Comparison of ENCODE assay signal across 26 mouse cellular contexts in the genomic region with DNA sequence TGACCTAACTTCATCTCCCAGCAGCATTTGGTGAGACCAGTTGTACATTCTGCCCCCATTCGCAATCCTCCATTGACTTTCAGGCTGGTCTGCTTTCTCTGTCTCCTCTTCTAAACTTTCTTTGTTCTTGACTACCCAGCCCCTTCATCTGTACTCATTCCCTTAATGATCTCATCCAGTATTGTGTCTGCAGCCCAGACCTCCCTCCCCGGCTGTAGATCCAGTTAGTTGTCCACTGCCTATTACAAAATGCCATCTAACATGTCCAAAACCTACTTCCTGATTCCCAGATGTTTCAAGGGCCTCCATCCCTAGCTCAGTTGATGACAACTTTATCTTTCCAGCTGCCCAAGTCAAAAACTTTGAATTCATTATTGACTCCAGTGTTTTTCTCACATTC.
"Had no signal": no experiment of that assay in that cellular context is flagged by ENCODE, and none has a peak within 500 bp of the region (broad histone marks: within the 10 kb centered on the region; RNA-seq: fewer than 3 reads in every experiment).

No protein-coding gene starts in this region.

- DNase-seq: gastrocnemius, adult 2 months; gastrocnemius, postnatal 10 days; gastrocnemius, postnatal 25 days; heart, postnatal 36 days; kidney, adult 18-20 months; kidney, adult 8-10 months; kidney, postnatal 25 days; kidney, postnatal 4 days; liver; liver, embryonic 13.5 days had no signal

- H3K4me1 ChIP-seq: heart, embryonic 15.5 days; hindbrain, embryonic 10.5 days; hindbrain, embryonic 12.5 days; intestine, embryonic 15.5 days; limb, embryonic 10.5 days; limb, embryonic 12.5 days; liver, embryonic 13.5 days; liver, embryonic 15.5 days had no signal

- H3K27ac ChIP-seq: gastrocnemius, adult 2 months; heart, embryonic 13.5 days; heart, embryonic 15.5 days; hindbrain, embryonic 10.5 days; hindbrain, embryonic 12.5 days; hindbrain, embryonic 14.5 days; intestine, embryonic 15.5 days; layer of hippocampus, adult 2 months; left cerebral cortex, adult 2 months; limb, embryonic 10.5 days; limb, embryonic 12.5 days; liver, embryonic 13.5 days; liver, embryonic 15.5 days had no signal

- H3K4me3 ChIP-seq: gastrocnemius, adult 2 months; heart, embryonic 13.5 days; heart, embryonic 15.5 days; hindbrain, embryonic 10.5 days; hindbrain, embryonic 12.5 days; intestine, embryonic 15.5 days; layer of hippocampus, adult 2 months; left cerebral cortex, adult 2 months; limb, embryonic 10.5 days; limb, embryonic 12.5 days; liver, embryonic 13.5 days; liver, embryonic 15.5 days had no signal

- H3K9me3 ChIP-seq: heart, embryonic 13.5 days; heart, embryonic 15.5 days; hindbrain, embryonic 10.5 days; hindbrain, embryonic 12.5 days; intestine, embryonic 15.5 days; limb, embryonic 10.5 days; limb, embryonic 12.5 days; liver, embryonic 13.5 days; liver, embryonic 15.5 days had no signal

- H3K9ac ChIP-seq: heart, embryonic 13.5 days; heart, embryonic 15.5 days; hindbrain, embryonic 12.5 days; hindbrain, embryonic 14.5 days; intestine, embryonic 15.5 days; limb, embryonic 12.5 days; liver, embryonic 13.5 days; liver, embryonic 15.5 days had no signal

- H3K27me3 ChIP-seq: heart, embryonic 13.5 days; heart, embryonic 15.5 days; hindbrain, embryonic 12.5 days; intestine, embryonic 15.5 days; limb, embryonic 12.5 days; liver, embryonic 13.5 days; liver, embryonic 15.5 days had no signal

- H3K4me2 ChIP-seq: heart, embryonic 11.5 days; heart, embryonic 13.5 days; heart, embryonic 15.5 days; hindbrain, embryonic 12.5 days; hindbrain, embryonic 14.5 days; intestine, embryonic 15.5 days; limb, embryonic 12.5 days; liver, embryonic 11.5 days; liver, embryonic 13.5 days; liver, embryonic 15.5 days had no signal

- H3K36me3 ChIP-seq: heart, embryonic 13.5 days; heart, embryonic 15.5 days; hindbrain, embryonic 10.5 days; hindbrain, embryonic 12.5 days; intestine, embryonic 15.5 days; limb, embryonic 10.5 days; limb, embryonic 12.5 days; liver, embryonic 13.5 days; liver, embryonic 15.5 days had no signal

- ATAC-seq: hindbrain, embryonic 16.5 days; inflammation-experienced regulatory T-cells, adult 6 months; intestine, embryonic 15.5 days; intestine, postnatal 0 days had no signal
